Mouse (Mus musculus) liver, postnatal 0 days (tissue): ENCODE measurements around the gene Zyx. TPM values are rescaled to one million over a fixed set of nuclear protein-coding genes. Genes with fewer than 3 reads are reported as not detected.

Experiments
- ATAC-seq: fragments of 200-750 bp; cut with Nextera tagmentation; 2 replicates; pipeline ENCODE4 v1.8.0; 2017; ENCODE audit warnings: mild to moderate bottlenecking, moderate library complexity
- DNase-seq: peaks from one replicate; pipeline ENCODE4 v3.0.0-alpha.2; 2016
- H3K27ac ChIP-seq: fragments of 300-500 bp; sonication (generic); 2 replicates; pipeline ENCODE4 v1.5.1; 2014; ENCODE audit warnings: antibody characterized with exemption, moderate library complexity, mild to moderate bottlenecking, low read depth
- H3K27me3 ChIP-seq: fragments of 300-500 bp; sonication (generic); 2 replicates; pipeline ENCODE4 v1.6.1; 2014; ENCODE audit warnings: low read length, control low read depth, mixed read lengths; ENCODE audit not compliant: insufficient read depth
- H3K36me3 ChIP-seq: fragments of 300-500 bp; sonication (generic); replicated peaks from 2 replicates; pipeline ENCODE4 v1.6.1; 2014; ENCODE audit warnings: mild to moderate bottlenecking, control low read depth, low read length, moderate library complexity, mixed read lengths; ENCODE audit not compliant: insufficient read depth
- H3K4me1 ChIP-seq: fragments of 300-500 bp; sonication (generic); 2 replicates; pipeline ENCODE4 v1.6.1; 2014; ENCODE audit warnings: antibody characterized with exemption, mild to moderate bottlenecking, control low read depth; ENCODE audit not compliant: insufficient read depth
- H3K4me2 ChIP-seq: fragments of 300-500 bp; sonication (generic); 2 replicates; pipeline ENCODE4 v1.6.1; 2014; ENCODE audit warnings: low read depth, mild to moderate bottlenecking, low read length, moderate library complexity, mixed read lengths
- H3K4me3 ChIP-seq: fragments of 300-500 bp; sonication (generic); 2 replicates; pipeline ENCODE4 v1.5.1; 2014; ENCODE audit warnings: low read depth, low read length
- H3K9ac ChIP-seq: fragments of 300-500 bp; sonication (generic); replicated peaks from 2 replicates; pipeline ENCODE4 v1.6.1; 2014; ENCODE audit warnings: mild to moderate bottlenecking, moderate library complexity
- H3K9me3 ChIP-seq: fragments of 300-500 bp; sonication (generic); 2 replicates; pipeline ENCODE4 v1.6.1; 2016; ENCODE audit warnings: mild to moderate bottlenecking, control low read depth, low read length, mixed read lengths
- CTCF ChIP-seq: sonication (generic); IDR thresholded peaks from 2 replicates; pipeline ENCODE4 v1.5.1; 2016; ENCODE audit warnings: antibody characterized with exemption, low read depth
- EP300 ChIP-seq: IDR thresholded peaks from 2 replicates; pipeline ENCODE4 v1.6.1; 2016; ENCODE audit warnings: antibody characterized with exemption, low read depth, mild to moderate bottlenecking
- WGBS: fragments of 180-500 bp; shearing (Covaris S2); extraction: QIAGEN DNeasy Blood & Tissue Kit; methylation state at CpG from one replicate; pipeline ENCODE4 v1.1.7; 2014; ENCODE audit not compliant: insufficient replicate concordance; 5-methylcytosine and 5-hydroxymethylcytosine counted together
- polyA plus RNA-seq: library from polyadenylated mRNA; unstranded; fragments of >200 nt; fragmentation: Nextera tagmentation; extraction: Ambion mirVana; gene quantifications from 2 replicates; pipeline ENCODE4 v1.2.1, GENCODE M21; 2015

The Zyx gene
- polyA plus RNA-seq, 1 experiment from 2014 or later: 55.3 TPM

GRCm38 (mm10) chr6:42349006-42349425 is 414 bp upstream of the Zyx start:
- WGBS: 2% methylated on average over 11 of the region's 11 CpGs
- peak overlapping the region; percentile 87 for H3K4me3 ChIP-seq
- H3K27me3 ChIP-seq: no peaks in the 10 kb centered on the region
- H3K9ac ChIP-seq: peak overlapping the region; percentile 92
- H3K27ac ChIP-seq: peak overlapping the region; percentile 96
- H3K36me3 ChIP-seq: peaks cover 8% of the 10 kb centered on the region; the same call in 1 of the 2 replicates
- peaks cover 33% of the 10 kb centered on the region for H3K4me1 ChIP-seq
- H3K4me2 ChIP-seq: peak overlapping the region; percentile 89
- H3K9me3 ChIP-seq: no peaks in the 10 kb centered on the region
- DNase-seq (peak; percentile 77), ATAC-seq (peak; percentile 37)
- TF ChIP-seq CTCF (peak; percentile 66), EP300 (no peak)

- peak overlapping the region; percentile 89 for H3K4me2 ChIP-seq
- TF ChIP-seq CTCF: no peak
- TF ChIP-seq EP300: no peak
- peak overlapping the region; percentile 87 for H3K4me3 ChIP-seq
- WGBS: under 1% methylated on average over 57 of the region's 72 CpGs
- H3K9ac ChIP-seq: peak overlapping the region; percentile 92
- H3K36me3 ChIP-seq: peaks cover 13% of the 10 kb centered on the region; the same call in 1 of the 2 replicates
- peak; percentile 0; the same call in 1 of the 2 replicates for ATAC-seq
- peaks cover 36% of the 10 kb centered on the region for H3K4me1 ChIP-seq
- no peaks in the 10 kb centered on the region for H3K9me3 ChIP-seq
- H3K27me3 ChIP-seq: no peaks in the 10 kb centered on the region
- peak overlapping the region; percentile 96 for H3K27ac ChIP-seq
- peak; percentile 80 for DNase-seq
Observed at GRCm38 (mm10) chr6:42350021-42350967, 864 bp downstream of the Zyx start.

GRCm38 (mm10) chr6:42350968-42351775 is 1.7 kb downstream of the Zyx start:
- ATAC-seq (no peak), DNase-seq (no peak)
- Histone ChIP-seq H3K4me2 (peak overlapping the region; percentile 89), H3K9ac (peak overlapping the region; percentile 92), H3K4me3 (peak overlapping the region; percentile 87), H3K9me3 (no peaks in the 10 kb centered on the region), H3K27me3 (no peaks in the 10 kb centered on the region), H3K4me1 (peaks cover 36% of the 10 kb centered on the region), H3K27ac (peak overlapping the region; percentile 66), H3K36me3 (peaks cover 22% of the 10 kb centered on the region)
- no peak for TF ChIP-seq CTCF
- no peak for TF ChIP-seq EP300
- 29% methylated on average over 13 of the region's 13 CpGs for WGBS

- H3K4me2 ChIP-seq: peak overlapping the region; percentile 89
- H3K4me3 ChIP-seq: peak overlapping the region; percentile 87
- peak overlapping the region; percentile 92 for H3K9ac ChIP-seq
- TF ChIP-seq CTCF (no peak), EP300 (no peak)
- no peaks in the 10 kb centered on the region for H3K27me3 ChIP-seq
- H3K4me1 ChIP-seq: peaks cover 36% of the 10 kb centered on the region
- DNase-seq: peak; percentile 54
- H3K36me3 ChIP-seq: peaks cover 30% of the 10 kb centered on the region
- no peak for ATAC-seq
- H3K27ac ChIP-seq: peak overlapping the region; percentile 66
- no peaks in the 10 kb centered on the region for H3K9me3 ChIP-seq
- whole genome bisulfite sequencing: 38% methylated on average over 7 of the region's 7 CpGs
Observed at GRCm38 (mm10) chr6:42351776-42352485, 2.5 kb downstream of the Zyx start.

- peak overlapping the region; percentile 87 for H3K4me3 ChIP-seq
Observed at GRCm38 (mm10) chr6:42352486-42352846, 3.0 kb downstream of the Zyx start.

More at GRCm38 (mm10) chr6:42352486-42352846, 3.0 kb downstream of the Zyx start:
- Histone ChIP-seq H3K9ac (no peak overlapping the region; the same call in 1 of the 2 replicates), H3K27me3 (no peaks in the 10 kb centered on the region), H3K36me3 (peaks cover 35% of the 10 kb centered on the region), H3K27ac (peak overlapping the region; percentile 66), H3K4me2 (peak overlapping the region; percentile 89), H3K4me1 (peaks cover 36% of the 10 kb centered on the region), H3K9me3 (no peaks in the 10 kb centered on the region)
- WGBS: 49% methylated on average over 1 of the region's 1 CpGs
- ATAC-seq: no peak
- TF ChIP-seq EP300 (no peak), CTCF (no peak)
- no peak for DNase-seq
